Comparison of ENCODE assay signal across 8 mouse cellular contexts in genomic region chr4:105158169-105158555, GRCm38 (mm10). TPM values are rescaled to one million over a fixed set of nuclear protein-coding genes. Genes with fewer than 3 reads are reported as not detected.
A peak's percentile ranks its signal among the peaks of the same experiment; 100 is the strongest.
DNase-seq lines count a peak whose midpoint lies in the region; ATAC-seq and TF ChIP-seq lines count a peak whose summit lies in the region.

No protein-coding gene starts in this region.

- ATAC-seq in forebrain, embryonic 14.5 days, result peak; percentile 67
- ATAC-seq in lung, embryonic 14.5 days (ENCODE audit: insufficient read depth), result peak; percentile 72
- peak; percentile 79 for ATAC-seq in neutrophil, adult 5-6 weeks (ENCODE audit: extremely low read depth, insufficient number of reproducible peaks, low FRiP score, poor library complexity, severe bottlenecking)

- peak overlapping the region; percentile 94 for H3K4me3 ChIP-seq in brown adipose tissue, adult 24 weeks (ENCODE audit: insufficient read depth, low read depth, low read length)
- peak overlapping the region; percentile 88 for H3K4me3 ChIP-seq in forebrain, embryonic 14.5 days (ENCODE audit: low read depth, low read length)
- H3K4me3 ChIP-seq in lung, embryonic 14.5 days (ENCODE audit: low read depth, low read length), result peak overlapping the region; percentile 74

- peak overlapping the region; percentile 91 for H3K27ac ChIP-seq in brown adipose tissue, adult 24 weeks (replicated peaks; ENCODE audit: low read depth, low read length)
- peak overlapping the region; percentile 93 for H3K27ac ChIP-seq in forebrain, embryonic 14.5 days (ENCODE audit: low read depth, low read length)
- H3K27ac ChIP-seq in lung, embryonic 14.5 days (ENCODE audit: low read depth), result peak overlapping the region; percentile 96

- under 1% methylated on average over 26 of the region's 26 CpGs for WGBS in forebrain, embryonic 14.5 days
- WGBS in lung, embryonic 14.5 days, result 0% methylated on average over 26 of the region's 26 CpGs

- H3K4me2 ChIP-seq in forebrain, embryonic 14.5 days (ENCODE audit: low read length), result peak overlapping the region; percentile 67
- peak overlapping the region; percentile 73 for H3K4me2 ChIP-seq in lung, embryonic 14.5 days

- H3K9ac ChIP-seq in forebrain, embryonic 14.5 days (ENCODE audit: low read length), result peak overlapping the region; percentile 95
- H3K9ac ChIP-seq in lung, embryonic 14.5 days, result peak overlapping the region; percentile 84

- 0 out of 2 replicates have a peak, but pooled peaks cover 8% of the 10 kb centered on the region for H3K36me3 ChIP-seq in forebrain, embryonic 14.5 days (ENCODE audit: control insufficient read depth, insufficient read depth, low read length)
- H3K36me3 ChIP-seq in lung, embryonic 14.5 days (ENCODE audit: insufficient read depth), result peaks cover 11% of the 10 kb centered on the region; the same call in 1 of the 2 replicates

- peaks cover 10% of the 10 kb centered on the region for H3K4me1 ChIP-seq in brown adipose tissue, adult 24 weeks (ENCODE audit: control insufficient read depth, insufficient read depth, insufficient read length, low read length)
- peaks cover 6% of the 10 kb centered on the region; the same call in 1 of the 2 replicates for H3K4me1 ChIP-seq in forebrain, embryonic 14.5 days (ENCODE audit: control insufficient read depth, insufficient read depth, low read length)
- peaks cover 5% of the 10 kb centered on the region; the same call in 1 of the 2 replicates for H3K4me1 ChIP-seq in lung, embryonic 14.5 days (ENCODE audit: insufficient read depth)

- TF ChIP-seq CTCF in lung, embryonic 14.5 days (IDR thresholded peaks at IDR 0.05; ENCODE audit: low read depth), result peak; percentile 55

- no peaks in the 10 kb centered on the region for H3K9me3 ChIP-seq in forebrain, embryonic 14.5 days (replicated peaks; ENCODE audit: control insufficient read depth, low read length)
- H3K9me3 ChIP-seq in lung, embryonic 14.5 days (ENCODE audit: low read depth, low read length), result no peaks in the 10 kb centered on the region

- intact Hi-C loops in heart, postnatal 14 days (cut with DNase I), result loop anchor here (2.0 to 10.0 kb wide), 6 partner anchors 64 to 1157 kb away; partner anchors contain the start of gene Usp24

- peak; percentile 20 for DNase-seq in CD4-positive helper T cell, adult 2 months (ENCODE audit: low read depth, low spot score)
- peak; percentile 85 for DNase-seq in forebrain, embryonic 14.5 days (ENCODE audit: low spot score)
- DNase-seq in heart, postnatal 14 days, result peak; percentile 83 to 84
- peak; percentile 54 to 65 for DNase-seq in layer of hippocampus, adult 18-20 months (ENCODE audit: low spot score in 2 of 2)
- DNase-seq in lung, embryonic 14.5 days, result peak; percentile 87
- DNase-seq in testis, postnatal 10 days (ENCODE audit: low spot score), result peak; percentile 81

- H3K27me3 ChIP-seq in forebrain, embryonic 14.5 days (replicated peaks; ENCODE audit: control insufficient read depth, insufficient read depth, low read length), result no peaks in the 10 kb centered on the region
- no peaks in the 10 kb centered on the region for H3K27me3 ChIP-seq in lung, embryonic 14.5 days (ENCODE audit: insufficient read depth, low read length)

RNA-seq across cellular contexts. Expression of gene Plpp3, which starts 1.0 kb away (rescaled TPM):
- polyA plus RNA-seq in brown adipose tissue, adult 24 weeks (2012; ENCODE audit: insufficient read depth, insufficient read length, missing spikeins), result 38.6 and 44.2 TPM in 2 replicates
- polyA plus RNA-seq in forebrain, embryonic 14.5 days (2014; fragmentation: Nextera tagmentation; extraction: Ambion mirVana), result 48.6 and 50.8 TPM in 2 replicates
- total RNA-seq in heart, postnatal 14 days (2021), result 10 to 100 TPM; 78.5 to 81.2 TPM
- total RNA-seq in layer of hippocampus, adult 18-20 months (2021), result 100 to 1,000 TPM; 206 to 214 TPM
- polyA plus RNA-seq in lung, embryonic 14.5 days (2014; fragmentation: Nextera tagmentation; extraction: Ambion mirVana), result 64.8 and 67.1 TPM in 2 replicates
- total RNA-seq in neutrophil, adult 5-6 weeks (2017), result 3.0 and 3.1 TPM in 2 replicates

RNA-seq across cellular contexts. Expression of gene Prkaa2, which starts 48.5 kb away (rescaled TPM):
- polyA plus RNA-seq in brown adipose tissue, adult 24 weeks (2012; ENCODE audit: insufficient read depth, insufficient read length, missing spikeins), result 10.3 and 11.7 TPM in 2 replicates
- 9.8 and 12.8 TPM in 2 replicates for polyA plus RNA-seq in forebrain, embryonic 14.5 days (2014; fragmentation: Nextera tagmentation; extraction: Ambion mirVana)
- 10 to 100 TPM; 66.3 to 68.0 TPM for total RNA-seq in heart, postnatal 14 days (2021)
- total RNA-seq in layer of hippocampus, adult 18-20 months (2021), result 10 to 100 TPM; 16.8 to 17.9 TPM
- 1.2 and 1.9 TPM in 2 replicates for polyA plus RNA-seq in lung, embryonic 14.5 days (2014; fragmentation: Nextera tagmentation; extraction: Ambion mirVana)
- 0.12 and 0.25 TPM in 2 replicates for total RNA-seq in neutrophil, adult 5-6 weeks (2017)

Comparison
In these comparisons a context has a peak if more than half of its experiments do, and no peak if none do; other contexts are left out.
1. Peak in every context shown above with its lines: DNase-seq, ATAC-seq, H3K4me3 ChIP-seq and H3K27ac ChIP-seq.
2. DNase-seq: peak in every context shown above with its lines; median percentile 87 in lung, embryonic 14.5 days; 85 in forebrain, embryonic 14.5 days; 84 in heart, postnatal 14 days; 81 in testis, postnatal 10 days; 60 in layer of hippocampus, adult 18-20 months; 20 in CD4-positive helper T cell, adult 2 months.
3. RNA of gene Plpp3, which starts 1.0 kb away (total RNA-seq): 206 to 214 TPM in layer of hippocampus, adult 18-20 months and 78.5 to 81.2 TPM in heart, postnatal 14 days; 3.0 to 3.1 TPM in neutrophil, adult 5-6 weeks; every median in the first group is over 10 times any median in the second.
4. RNA of gene Prkaa2, which starts 48.5 kb away (total RNA-seq): 66.3 to 68.0 TPM in heart, postnatal 14 days and 16.8 to 17.9 TPM in layer of hippocampus, adult 18-20 months; 0.12 to 0.25 TPM in neutrophil, adult 5-6 weeks; every median in the first group is over 10 times any median in the second.